Mouse (Mus musculus) heart, postnatal 25 days (tissue): ENCODE data around the gene Zbtb42. TPM values are rescaled to one million over a fixed set of nuclear protein-coding genes. Genes with fewer than 3 reads are reported as not detected.

Experiments
- DNase-seq: peaks from one replicate; pipeline ENCODE4 v3.0.0; 2022; ENCODE audit warnings: low spot score
- intact Hi-C: fragments of 180-260 bp; cut with DNase I; formaldehyde crosslinking; loops from one replicate; pipeline ENCODE4 v1.15.1; 2025
- total RNA-seq, 2 experiments: library from RNA; stranded (reverse); gene quantifications; 2 replicates each; pipeline ENCODE4 v1.2.3; 2021

The Zbtb42 gene
- total RNA-seq, 2 experiments from 2014 or later = 6.4 to 6.7 TPM

DNA sequence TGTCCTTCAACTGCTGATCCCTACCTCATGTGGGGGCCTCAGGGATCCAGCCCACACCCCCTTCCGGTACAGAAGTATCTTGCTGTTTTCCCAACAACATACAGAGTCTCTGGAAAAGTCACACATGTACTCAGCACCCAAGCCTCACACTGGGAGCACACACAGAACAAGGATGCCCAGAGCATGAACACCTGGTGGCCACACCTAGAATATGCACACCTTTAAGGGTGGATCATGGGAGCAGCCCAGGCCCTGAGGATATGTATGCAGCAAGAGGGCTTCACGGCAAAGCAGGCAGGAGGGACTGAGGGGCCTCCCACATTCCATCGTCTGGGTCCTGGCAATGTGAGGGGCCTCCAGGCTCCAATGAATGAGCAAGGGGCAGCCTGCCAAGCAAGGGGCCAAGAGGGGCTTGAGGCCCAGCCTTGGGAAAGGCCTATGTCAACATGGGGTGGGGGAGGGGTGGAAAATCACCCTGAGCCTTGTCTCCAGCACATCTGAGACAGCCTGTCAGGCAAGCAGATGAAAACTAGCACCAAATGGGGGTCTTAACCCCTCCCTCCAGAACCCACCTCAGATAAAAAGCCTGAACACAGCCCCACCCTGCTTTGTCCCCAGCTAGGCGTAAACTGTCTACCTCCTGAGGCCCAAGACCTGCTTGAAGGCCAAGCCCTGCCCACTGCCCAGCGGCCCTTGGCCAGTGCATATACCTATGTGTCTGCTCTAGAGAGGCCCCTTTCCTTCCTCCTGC, 17.9 kb upstream of the Zbtb42 start:
- DNase-seq = no peak
- intact Hi-C loops = no loop called here

DNA sequence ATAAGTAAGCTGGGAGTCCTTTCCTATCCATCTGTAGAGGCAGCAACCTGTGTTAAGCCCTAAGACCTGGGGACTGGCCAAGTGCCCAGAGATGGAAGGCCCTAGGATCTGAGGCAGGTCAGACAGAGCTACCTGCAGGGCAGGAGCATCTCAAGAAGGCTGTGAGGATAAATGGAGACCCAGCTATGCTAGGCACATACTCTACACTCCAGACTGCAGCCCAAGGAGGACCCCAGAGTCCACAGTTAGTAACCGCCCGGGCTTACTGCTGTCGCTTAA, 17.4 kb upstream of the Zbtb42 start:
- intact Hi-C loops = no loop called here
- DNase-seq = no peak

DNA sequence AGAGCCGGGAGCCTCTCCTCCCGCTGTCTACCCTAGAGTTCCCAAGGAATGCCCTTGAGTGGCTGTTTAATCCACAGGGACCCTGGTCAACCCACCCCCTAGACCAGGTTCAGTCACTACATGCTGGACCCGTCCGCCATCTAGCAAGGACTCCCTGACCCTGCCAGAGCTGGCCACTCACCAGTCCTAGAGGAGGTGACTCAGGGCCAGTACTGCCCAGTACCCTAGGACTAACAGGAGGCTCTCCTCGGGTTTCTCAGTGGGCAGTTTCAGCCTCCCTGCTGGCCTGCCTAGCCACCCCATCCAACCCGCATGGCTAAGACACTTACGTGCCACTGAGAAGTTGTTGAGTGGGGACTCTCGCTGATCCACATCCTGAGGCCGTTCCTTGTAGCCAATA, 16.8 kb upstream of the Zbtb42 start:
- no peak for DNase-seq
- intact Hi-C loops = no loop called here

DNA sequence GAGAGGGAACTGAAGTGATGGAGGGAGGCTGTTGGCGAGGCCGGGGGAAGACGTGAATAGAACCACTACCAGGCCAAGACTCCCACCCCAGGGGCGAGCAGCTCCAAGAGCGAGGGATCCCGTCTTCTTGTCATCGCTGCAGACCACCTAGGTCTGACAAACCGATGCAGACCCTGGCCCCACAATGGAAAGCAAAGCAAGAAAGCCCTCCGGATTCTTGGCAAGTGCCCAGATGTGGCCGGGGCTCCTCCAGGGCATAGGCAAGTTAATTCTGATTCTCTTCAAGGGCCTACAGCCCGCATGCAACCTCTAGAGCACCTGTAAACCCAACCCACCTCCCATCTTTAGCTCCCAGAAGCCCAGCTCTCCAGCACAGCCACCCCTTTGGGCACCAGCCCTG, 15.3 kb upstream of the Zbtb42 start:
- intact Hi-C loops = no loop called here
- no peak for DNase-seq

DNA sequence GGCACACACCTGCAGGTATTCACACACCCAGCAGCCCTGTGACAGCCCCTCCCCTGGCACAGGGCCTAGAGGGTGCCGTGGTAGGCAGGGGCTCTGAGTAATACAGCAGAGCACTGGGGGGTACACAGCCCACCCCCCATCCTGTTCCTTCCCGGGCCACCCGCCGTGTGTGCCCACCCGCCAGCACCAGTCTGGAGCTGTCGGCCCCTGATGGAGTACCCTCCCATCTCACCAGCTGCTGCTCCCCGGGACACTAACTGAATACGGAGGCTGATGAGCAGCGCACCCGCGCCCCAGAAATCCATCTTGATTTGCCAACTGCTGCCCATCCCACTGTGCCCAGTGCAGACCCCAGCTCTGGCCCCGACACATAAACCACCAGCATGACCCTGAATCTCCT, 14.9 kb upstream of the Zbtb42 start:
- DNase-seq = no peak
- intact Hi-C loops = no loop called here

- intact Hi-C loops = no loop called here
- DNase-seq = no peak
Measured at GRCm38 (mm10) chr12:112664124-112664523, 14.5 kb upstream of the Zbtb42 start.

- DNase-seq = no peak
- intact Hi-C loops = no loop called here
Measured at GRCm38 (mm10) chr12:112664656-112665055, 14.0 kb upstream of the Zbtb42 start.

GRCm38 (mm10) chr12:112665445-112665844, 13.2 kb upstream of the Zbtb42 start:
- intact Hi-C loops = no loop called here
- no peak for DNase-seq

DNA sequence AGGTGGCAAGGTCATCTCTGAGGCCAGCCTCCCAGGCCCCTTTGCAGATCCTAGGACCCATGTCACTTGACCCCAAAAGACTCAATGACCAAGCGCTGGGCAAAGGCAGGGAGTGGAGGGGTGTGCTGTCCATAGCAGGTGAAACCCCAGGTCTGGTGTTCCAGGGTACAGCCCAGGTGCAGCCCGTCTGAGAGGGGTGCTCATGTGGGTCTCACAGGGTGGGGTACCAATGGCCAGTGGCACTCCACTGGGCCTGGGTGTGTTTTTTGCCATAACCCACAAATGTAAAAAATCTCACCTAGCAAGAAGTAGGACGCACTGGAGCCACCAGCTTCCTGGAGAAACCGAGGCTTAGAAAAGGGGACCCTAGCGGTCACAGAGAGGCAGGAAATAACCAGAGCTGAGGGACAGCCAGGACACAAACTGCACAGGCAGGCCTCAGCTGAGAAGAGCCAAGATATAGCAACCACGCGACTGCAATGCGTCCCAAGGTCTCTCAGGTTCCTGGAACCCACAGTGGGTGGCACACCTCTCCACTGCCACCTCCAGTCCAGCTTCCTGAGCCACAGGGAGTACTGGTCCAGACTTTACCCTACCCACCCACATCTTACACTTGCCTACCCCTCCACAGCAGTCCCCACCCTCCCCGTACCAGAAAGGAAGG, 12.6 kb upstream of the Zbtb42 start:
- DNase-seq = no peak
- intact Hi-C loops = no loop called here

DNA sequence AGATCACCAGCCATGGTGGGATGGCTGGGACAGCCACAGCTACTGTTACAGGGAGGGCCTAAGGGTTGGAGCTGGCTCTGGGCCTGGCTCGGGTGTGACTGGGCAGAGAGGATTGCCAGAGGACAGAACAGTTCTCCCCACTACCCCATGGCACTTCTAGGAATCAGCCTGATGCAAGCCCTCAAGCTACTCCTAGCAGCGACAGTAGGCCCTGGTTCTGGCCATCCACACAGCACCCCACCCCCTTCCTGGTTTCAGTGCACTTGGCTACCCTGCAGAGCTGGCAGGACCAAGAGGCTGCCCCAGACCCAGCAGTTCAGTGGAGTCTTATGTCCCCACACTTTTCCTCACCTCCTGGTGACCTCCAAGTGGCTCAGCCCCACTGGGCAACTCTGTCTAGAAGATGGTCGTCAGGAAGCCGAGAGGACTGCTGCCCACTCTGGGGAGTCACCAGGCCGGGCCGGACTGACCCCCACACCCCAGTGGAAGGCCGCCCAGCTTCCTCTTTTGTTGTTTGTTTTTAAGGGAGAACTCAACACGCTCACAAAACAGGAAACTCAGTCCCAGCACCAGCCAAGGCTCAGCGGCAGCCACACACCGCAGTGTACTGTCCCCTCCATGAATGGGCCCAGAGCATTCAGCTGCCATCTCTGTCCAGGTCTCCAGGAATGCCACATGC, 10.9 kb upstream of the Zbtb42 start:
- DNase-seq = peak; percentile 45
- intact Hi-C loops = no loop called here

DNA sequence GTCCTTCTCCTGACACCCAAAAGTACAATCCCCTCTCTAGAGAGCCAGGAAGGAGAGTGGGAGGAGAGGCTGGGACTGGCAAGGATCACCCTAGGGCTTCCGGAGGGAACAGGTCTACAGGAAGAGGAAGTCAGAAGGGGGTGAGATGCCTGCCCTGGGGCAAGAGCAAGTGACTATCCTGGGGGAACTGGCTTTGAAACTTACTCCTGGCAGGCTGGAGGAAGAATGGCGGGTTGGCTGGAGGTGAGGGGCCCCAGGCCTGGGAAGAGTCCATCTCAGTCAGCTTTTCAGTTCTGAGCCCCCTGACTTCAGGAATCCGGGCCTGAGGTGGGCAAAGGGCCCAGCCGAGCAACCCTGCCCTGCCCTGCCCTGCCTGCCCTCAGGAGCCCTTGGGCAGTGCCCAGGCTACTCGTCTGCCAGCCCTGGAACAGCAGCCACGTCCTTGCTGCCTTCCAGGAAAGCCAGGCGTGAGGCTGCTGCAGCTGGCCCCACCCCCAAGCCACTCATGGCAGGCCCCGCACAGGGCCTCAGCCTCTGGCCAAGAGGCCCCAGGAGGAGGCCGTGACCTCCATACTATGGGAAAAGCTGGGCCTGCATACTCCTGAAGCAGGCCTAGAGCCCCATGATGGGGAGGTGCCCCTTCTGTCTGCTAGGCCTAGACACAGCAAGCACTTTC, 7.8 kb upstream of the Zbtb42 start:
- intact Hi-C loops = no loop called here
- peak; percentile 48 for DNase-seq

DNA sequence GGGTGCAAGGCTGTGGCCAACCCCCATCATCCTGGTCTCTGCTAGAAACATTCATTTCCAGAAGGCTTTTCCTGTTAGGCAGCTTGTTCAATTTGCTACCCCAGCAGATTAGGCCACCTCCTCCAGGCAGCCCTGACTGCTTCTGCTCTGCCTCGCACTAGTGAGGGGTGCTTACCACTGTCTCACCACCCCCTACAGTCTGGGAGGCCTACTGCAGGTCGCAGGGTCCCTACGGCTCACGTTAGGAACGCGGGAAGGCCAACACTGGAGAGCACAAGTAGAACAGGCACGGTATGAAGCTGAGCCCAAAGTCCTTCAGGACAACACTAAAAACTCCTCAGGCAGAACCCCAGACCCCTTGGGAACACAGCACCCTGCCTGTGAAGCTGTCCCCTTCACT, 6.7 kb upstream of the Zbtb42 start:
- intact Hi-C loops = no loop called here
- no peak for DNase-seq

DNA sequence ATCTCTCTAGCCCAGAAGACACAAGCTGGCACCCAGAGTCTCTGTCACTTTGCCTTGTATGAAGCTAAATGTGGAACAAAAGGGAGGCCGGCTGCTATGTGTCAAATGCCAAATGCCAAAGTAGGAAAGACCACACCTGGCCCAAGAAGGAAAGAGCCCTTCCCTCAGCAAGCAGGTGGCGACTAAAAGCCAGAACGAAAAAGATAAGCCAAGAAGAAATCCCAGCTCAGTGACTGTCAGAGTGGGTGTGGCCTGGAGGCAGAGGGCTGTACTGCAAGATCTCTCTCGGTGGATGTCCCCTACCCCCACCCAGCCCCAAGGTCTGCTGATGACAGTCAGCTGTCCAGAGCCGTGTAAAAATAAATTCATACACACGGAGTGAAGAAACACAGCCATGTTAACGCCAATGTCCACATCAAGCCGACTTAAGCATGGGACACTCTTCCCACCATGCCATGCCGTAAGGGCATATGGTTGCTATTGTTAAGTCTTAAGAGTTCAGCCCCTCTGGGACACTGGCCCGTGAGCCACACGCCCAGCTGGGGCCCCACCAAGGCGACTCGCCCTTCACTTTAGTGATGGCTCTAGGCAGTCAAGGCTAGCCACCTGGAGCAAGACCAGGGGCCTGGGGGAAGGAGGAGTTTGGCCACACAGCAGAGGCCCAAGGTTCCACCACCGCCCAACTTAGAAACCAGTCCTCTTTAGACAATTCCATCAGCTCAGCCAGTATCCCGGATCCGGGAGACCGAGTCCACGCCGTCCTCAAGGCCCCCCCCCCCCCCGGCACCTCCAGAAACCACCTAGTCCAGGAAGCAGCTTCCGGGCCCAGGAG, 5.7 kb upstream of the Zbtb42 start:
- no peak for DNase-seq
- intact Hi-C loops = no loop called here

GRCm38 (mm10) chr12:112673576-112674091, 5.0 kb upstream of the Zbtb42 start:
- DNase-seq = no peak
- intact Hi-C loops = loop anchor here (2.0 kb wide), 1 partner anchor 15 kb away; no protein-coding TSS in a partner anchor

DNA sequence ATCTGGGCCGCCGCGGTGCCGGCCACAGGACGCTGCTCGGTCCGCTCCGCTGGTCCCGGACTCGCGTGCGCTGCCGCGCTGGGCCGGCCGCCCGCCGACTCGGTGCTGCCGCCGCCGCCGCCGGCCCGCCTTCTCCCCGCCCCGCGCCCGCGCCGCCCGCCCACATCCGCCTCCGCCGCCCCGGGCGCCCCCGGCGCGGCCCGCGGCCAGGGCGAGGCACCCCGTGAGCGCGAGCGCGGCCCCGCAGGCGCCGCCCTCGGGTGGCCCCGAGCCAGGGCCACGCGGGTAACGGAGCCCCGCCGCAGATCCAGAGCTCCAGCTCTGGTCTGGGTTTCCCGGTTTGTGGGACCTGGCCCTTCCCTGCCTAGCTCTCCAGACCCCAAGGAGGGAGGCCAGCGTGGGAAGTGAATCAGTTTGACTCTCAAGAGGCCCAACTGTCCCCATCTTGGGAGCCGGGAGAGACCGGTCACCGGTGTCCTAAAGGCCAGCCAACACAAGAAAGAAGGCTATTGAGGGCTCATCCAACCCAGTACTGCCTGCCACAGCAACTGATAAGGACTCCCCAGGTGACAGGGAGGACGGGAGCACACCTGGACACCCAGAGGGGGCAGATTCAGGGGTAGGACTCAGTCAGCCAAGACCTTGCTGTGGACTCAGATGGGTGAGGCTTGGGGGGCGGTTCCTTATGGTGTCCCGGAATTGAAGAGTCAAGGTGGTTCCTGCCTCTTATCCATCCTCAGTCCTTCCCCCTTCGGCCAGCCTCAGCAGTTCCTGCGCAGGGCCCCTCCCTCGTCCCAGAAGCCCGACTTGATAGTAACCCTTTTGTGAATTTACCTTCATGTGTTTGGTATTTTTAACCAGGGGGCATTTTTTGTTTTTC, 4.3 kb upstream of the Zbtb42 start, which contains the start of gene Akt1:
Akt1 (minus strand) TSS at position 753 of the 880 bp plus-strand sequence.
- DNase-seq = peak; percentile 61
- intact Hi-C loops = loop anchor here (2.0 kb wide), 1 partner anchor 16 kb away; no protein-coding TSS in a partner anchor

- peak; percentile 62 for DNase-seq
- intact Hi-C loops = loop anchor here (2.0 kb wide), 1 partner anchor 17 kb away; no protein-coding TSS in a partner anchor
Measured at GRCm38 (mm10) chr12:112675245-112676035, 3.2 kb upstream of the Zbtb42 start.

DNA sequence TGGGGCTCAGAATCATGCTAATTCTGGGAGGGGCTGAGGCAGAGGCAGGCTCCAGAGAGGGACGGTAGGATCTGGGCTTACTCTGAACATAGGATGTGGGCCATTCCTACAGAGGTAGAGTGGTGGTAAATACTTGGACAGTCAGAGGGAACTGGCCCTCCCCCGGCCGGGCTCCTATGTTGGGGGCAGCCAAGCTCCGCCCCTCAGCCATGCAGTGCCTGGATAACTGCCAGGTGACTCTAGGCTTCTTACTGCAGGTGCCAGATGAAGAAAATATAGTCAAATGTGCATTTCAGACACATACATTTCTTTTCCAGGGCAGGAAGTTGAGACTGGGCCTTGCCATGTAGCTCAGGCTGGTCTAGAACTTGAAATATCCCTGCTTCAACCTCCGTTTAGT, 1.6 kb upstream of the Zbtb42 start:
- no peak for DNase-seq
- intact Hi-C loops = no loop called here
